Mouse (Mus musculus): ENCODE measurements at regions not wholly inside any gene's neighbourhood (a gene's known extent, or its start where the extent isn't known, plus 50 kb on each side); places are given as distances from the start of the nearest gene placed in this dataset.

DNA sequence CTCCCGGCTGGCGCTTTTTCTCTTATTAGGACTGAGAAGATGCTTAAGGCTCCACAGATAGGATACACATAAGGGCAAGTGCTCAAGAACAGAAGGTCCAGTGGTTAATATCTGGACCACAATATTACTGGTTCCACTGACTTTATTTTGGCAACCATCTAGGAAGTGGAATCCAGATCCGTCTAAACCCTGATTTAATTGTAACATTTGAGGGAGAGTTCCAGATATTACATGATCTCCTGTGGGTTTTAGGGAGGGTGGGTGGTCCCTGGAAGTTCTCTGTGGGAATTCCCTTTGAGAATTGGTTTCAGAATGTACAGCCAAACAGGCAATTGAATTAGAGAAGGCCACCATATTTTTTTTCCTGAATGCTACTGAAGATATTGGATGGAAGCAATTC lies 161.4 kb upstream of the Tnp1 start:
- TF ChIP-seq POLR2AphosphoS2 (IDR thresholded peaks at IDR 0.05; ENCODE audit: low read length) (no peak), JUND (IDR thresholded peaks at IDR 0.05; ENCODE audit: low read depth, low read length) (no peak)
